Mouse (Mus musculus): ENCODE data around the gene Scnn1a.

Scnn1a gene

DNA sequence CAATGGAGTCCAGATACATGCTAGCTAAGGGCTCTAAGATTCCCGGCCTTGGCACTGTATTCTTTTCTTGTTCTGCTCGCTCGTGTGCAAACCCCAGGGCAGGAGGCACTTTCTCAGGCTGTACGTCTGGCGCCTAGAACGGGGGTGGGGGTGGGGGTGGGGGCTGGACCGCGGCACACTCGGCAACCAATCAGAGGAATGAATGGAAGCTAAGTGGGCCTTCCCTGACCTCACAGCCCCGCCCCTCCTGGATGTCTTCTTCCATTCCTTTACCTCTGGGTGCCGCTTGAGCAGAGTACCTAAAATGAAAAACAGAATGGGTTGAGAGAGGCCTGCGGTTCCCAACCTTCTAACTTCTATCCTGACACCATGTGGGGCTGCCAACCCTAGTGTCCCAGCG, 11.5 kb upstream of the Scnn1a start:
- no peak for DNase-seq (ENCODE audit: inconsistent ontology term)

DNA sequence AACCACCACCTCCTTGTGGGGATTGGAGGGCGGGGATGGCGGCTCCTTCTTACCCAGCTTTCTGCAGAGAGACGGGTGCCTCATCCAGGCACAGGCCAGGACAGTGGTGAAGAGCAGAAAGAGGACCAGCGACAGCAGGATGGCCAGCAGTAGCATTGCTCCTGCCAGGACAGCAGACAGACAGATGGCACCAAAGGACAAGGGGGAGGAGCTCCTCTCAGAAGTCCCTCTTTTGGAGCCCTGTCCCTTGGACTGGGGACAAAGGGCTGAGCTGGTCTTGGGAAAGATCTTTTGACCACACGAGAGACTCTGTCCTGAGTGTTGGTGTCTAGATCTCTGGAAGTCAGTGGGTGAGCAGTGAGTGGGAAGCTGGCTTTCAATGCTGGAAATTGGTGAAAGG, 11.1 kb upstream of the Scnn1a start:
- no peak for DNase-seq (ENCODE audit: inconsistent ontology term)

GRCm38 (mm10) chr6:125312171-125312570, 8.3 kb upstream of the Scnn1a start:
- no peak for DNase-seq (ENCODE audit: inconsistent ontology term)

- peak; percentile 36 for DNase-seq (ENCODE audit: inconsistent ontology term)
Observed at GRCm38 (mm10) chr6:125312581-125313355, 7.7 kb upstream of the Scnn1a start.

DNA sequence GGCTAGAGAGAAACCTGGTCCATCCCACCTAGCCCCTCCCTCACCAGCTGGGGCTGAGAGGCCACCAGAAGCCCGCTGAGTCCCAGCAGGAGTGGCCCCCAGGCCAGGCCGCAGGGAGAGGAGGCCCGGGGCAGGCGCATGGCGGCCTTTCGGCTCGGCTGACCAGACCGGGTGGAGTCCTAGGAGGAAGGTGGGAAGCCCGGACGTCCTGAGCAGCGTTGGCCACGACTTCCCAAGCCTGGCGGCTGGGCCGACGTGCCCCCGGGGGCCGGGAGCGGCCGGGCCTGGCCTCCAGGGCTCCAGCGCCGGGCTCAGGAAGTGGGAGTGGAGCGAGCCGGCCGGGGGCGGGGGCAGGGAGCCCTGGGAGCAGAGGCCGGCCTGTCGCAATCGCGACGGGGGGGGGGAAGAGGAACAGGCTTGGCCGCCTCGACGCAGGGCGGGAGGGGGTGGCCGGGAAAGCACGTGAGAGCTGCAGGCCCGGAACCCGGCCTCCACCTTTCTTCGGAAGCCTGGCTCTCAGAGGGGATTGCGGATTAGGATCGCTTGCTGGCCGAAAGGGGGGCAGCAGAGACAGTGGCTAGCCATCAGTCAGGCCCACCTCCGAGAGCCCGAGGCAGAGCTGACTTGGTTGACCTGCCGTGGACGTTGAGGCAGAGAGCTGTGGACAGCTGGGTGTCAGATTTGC, 6.8 kb upstream of the Scnn1a start, which contains the start of gene Ltbr:
Gene Ltbr, minus strand, starts transcription at position 340 of the 685 bp plus-strand sequence.
- peak; percentile 91 for DNase-seq (ENCODE audit: inconsistent ontology term)

- no peak for DNase-seq (ENCODE audit: inconsistent ontology term)
Observed at GRCm38 (mm10) chr6:125314231-125314563, 6.3 kb upstream of the Scnn1a start.

GRCm38 (mm10) chr6:125314746-125315145, 5.7 kb upstream of the Scnn1a start:
- no peak for DNase-seq (ENCODE audit: inconsistent ontology term)

- peak; percentile 25 for DNase-seq (ENCODE audit: inconsistent ontology term)
Observed at GRCm38 (mm10) chr6:125317077-125317476, 3.4 kb upstream of the Scnn1a start.

GRCm38 (mm10) chr6:125318981-125319918, 1.2 kb upstream of the Scnn1a start:
- peak; percentile 36 for DNase-seq (ENCODE audit: inconsistent ontology term)

DNA sequence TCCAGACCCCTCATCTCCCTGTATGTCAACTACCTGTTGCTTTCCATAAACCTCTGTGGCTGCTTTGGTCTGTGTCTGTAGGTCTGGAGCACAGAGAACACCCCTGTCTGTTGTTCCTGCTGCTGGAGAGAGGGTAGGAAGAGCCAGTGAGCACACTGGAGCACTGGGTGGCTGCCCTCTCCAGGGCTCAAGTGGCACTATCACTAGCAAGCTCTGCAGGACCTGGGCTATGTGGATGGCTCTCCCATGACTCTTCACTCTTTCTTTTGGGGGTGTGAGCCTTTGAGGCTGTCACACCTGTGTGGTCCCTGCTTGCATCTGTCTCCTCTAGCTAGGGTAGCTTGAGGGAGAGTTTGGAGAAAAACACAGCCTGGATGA, 551 bp upstream of the Scnn1a start:
- no peak for DNase-seq (ENCODE audit: inconsistent ontology term)

DNA sequence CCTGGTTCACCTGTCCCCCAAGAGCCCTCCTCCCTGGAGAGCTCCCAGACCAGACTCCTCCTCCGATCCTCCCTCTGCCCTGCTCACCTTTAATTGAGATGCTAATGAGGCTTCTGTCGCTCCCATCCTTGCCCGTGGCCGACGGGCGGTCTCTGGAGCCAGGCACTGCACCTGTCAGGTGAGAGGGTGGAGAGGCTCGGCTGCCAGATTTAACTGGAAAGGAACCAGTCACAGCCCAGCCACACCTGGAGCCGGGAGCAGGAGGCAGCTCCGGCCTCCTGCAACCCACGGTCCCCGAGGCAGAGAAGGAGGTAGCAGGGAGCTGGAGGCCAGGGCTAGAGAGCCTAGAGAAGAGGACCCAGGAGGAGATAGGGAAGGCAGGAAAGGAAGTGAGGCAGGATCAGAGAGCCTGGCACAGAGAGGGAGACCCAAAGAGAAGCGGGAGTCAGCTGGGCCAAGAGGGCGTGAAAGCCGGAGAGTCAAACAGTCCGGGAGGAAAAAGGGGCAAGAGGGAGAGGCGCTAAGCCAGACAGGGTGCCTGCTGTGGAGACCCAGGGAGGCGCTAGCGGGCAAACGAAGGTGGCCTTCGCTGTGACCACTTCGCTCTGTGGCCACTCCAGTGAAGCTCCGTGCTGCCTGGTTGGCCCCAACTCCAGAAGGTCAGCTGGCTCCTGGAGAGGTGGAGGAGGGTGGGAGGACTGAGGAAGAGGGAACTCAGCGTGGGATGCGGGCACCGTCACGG, 826 bp downstream of the Scnn1a start:
- DNase-seq (ENCODE audit: inconsistent ontology term) = no peak

- no peak for DNase-seq (ENCODE audit: inconsistent ontology term)
Observed at GRCm38 (mm10) chr6:125322794-125323193, 2.3 kb downstream of the Scnn1a start.

DNA sequence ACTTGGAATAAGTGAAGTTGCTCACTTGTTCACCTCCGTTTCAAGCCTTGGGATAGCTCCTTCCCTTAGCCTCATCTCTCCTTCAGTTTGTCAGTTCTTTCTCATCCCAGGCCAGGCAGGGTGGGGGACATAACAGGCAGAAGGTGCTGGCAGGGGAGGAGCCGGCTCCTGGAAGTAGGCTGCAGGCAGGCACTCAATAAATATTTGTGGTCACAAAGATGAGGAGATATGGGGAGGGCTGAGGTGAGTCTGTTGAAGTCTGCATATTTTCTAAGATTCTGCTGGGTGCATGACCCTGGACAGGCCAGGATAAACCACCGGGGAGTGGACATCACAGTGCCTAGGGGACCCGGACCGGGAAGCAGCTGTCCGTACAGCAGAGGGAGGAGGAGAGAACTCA, 3.1 kb downstream of the Scnn1a start:
- DNase-seq (ENCODE audit: inconsistent ontology term) = peak; percentile 12

GRCm38 (mm10) chr6:125325337-125325736, 4.9 kb downstream of the Scnn1a start:
- no peak for DNase-seq (ENCODE audit: inconsistent ontology term)

DNA sequence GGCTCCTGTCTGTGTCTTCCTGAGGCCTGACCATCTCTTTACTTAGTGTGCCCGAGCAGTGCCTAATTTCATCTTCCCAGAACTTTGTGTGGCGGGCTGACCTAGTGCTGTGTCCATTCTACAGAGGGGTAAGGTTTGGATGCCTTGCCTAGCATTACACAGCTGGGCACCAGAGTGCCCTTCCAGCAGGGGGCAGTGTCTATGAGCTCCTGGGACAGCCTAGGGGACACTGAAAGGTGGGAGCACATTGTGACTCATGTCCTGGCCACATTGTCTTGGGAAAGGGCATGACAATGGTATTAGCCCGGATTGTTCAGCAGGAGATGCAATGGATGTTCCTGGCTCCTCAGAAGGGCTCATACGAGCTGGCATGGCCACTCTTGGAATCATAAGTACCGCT, 7.8 kb downstream of the Scnn1a start:
- DNase-seq (ENCODE audit: inconsistent ontology term) = no peak

DNA sequence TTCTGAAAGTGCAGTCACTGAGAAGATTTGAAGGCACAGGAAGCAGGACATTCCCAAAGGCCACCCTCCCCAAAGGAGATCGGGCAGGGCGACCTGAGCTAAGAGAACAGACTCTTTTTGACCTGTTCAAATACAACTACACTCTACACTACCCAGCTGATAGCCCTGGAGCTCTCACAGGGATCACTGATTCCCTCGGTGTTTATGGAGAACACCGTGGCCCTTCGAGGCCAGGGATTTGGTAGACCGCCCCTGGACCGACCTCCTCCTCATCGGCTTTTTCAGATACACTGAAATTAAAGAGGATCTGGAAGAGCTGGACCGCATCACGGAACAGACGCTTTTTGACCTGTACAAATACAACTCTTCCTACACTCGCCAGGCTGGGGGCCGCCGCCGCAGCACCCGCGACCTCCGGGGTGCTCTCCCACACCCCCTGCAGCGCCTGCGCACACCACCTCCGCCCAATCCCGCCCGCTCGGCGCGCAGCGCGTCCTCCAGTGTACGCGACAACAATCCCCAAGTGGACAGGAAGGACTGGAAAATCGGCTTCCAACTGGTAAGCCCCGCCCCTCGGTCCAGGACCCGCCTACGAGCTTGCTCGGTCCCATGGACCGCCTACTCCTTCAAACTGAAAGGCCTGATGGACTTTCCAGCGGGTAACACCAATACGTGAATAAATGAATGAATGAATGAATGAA, 10.3 kb downstream of the Scnn1a start:
- peak; percentile 90 for DNase-seq (ENCODE audit: inconsistent ontology term)

GRCm38 (mm10) chr6:125333112-125333899, 12.8 kb downstream of the Scnn1a start:
- DNase-seq (ENCODE audit: inconsistent ontology term) = no peak

DNA sequence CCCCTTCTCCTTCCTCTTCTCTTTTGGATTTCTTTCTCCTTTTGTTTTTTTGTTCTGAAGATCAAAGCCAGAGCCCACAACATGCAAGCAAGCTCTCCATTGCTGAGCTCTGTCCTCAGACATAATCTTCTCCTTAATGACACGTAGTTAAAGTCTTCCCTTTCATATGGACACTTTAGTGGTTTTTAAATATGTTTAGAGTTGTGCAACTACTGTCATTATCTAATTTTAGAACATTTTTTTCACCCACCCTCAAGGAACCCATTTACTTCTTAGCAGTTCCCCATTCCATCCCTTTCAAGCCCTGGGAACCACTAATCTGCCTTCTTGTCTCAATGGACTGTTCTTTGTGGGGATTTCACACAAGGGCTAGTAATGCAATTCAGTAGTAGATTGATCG, 13.9 kb downstream of the Scnn1a start:
- no peak for DNase-seq (ENCODE audit: inconsistent ontology term)

DNA sequence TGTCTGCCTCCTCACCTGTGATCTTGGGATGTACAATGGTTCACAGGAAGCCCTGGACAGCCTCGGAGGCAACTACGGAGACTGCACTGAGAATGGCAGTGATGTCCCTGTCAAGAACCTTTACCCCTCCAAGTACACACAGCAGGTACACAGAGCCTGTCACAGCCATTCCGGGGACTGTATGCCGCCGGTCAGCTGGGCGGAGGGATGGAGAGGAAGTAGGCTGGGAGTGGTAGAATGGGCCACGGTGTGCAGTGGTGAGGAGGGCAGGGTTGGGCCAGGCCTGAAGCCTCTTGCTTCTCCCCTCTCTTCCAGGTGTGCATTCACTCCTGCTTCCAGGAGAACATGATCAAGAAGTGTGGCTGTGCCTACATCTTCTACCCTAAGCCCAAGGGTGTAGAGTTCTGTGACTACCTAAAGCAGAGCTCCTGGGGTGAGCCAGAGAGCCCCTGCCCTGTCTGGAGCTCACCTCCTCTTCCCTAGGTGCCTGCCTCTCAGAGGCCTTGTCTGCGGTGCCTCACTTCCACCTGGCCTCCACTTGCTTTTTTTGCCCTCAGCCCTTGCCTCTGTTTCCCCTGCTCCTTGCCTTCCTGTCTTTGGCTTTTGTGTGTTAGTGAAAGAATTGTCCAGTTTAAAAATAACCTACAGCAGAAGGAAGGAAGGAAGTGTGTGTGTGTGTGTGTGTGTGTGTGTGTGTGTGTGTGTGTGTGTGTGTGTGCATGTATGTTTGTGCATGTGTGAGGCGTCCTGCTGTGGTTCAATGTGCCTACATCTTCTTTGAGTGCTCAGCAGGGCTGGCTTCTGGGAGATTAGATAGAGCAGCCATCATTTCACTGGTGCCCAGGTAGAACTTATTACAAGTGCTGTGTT, 18.6 kb downstream of the Scnn1a start:
- no peak for DNase-seq (ENCODE audit: inconsistent ontology term)
